Mouse (Mus musculus) small intestine, adult 10 weeks (tissue): ENCODE results near the gene Rab39. TPM values are rescaled to one million over a fixed set of nuclear protein-coding genes. Genes with fewer than 3 reads are reported as not detected.

Source experiments
- polyA plus RNA-seq: library from polyadenylated mRNA; stranded (reverse); fragments of 350-450 nt; fragmentation: Illumina TruSeq; extraction: RNeasy Lipid Tissue Mini Kit (QIAGEN cat#74804); gene quantifications from one replicate; pipeline ENCODE4 v1.2.3, GENCODE M21; 2014; ENCODE audit warnings: low replicate concordance

The Rab39 gene
- 1.7 TPM for polyA plus RNA-seq

GRCm38 (mm10) chr9:53705992-53706696 lies at the start of gene Rab39:
Gene Rab39, minus strand, starts transcription at chr9:53706232.

GRCm38 (mm10) chr9:53669680-53670219 lies 36.3 kb downstream of the Rab39 start, which contains the start of gene Cul5:
Gene Cul5, minus strand, starts transcription at chr9:53670014.

Other genes with a start within 250 kb of the Rab39 start
- gene Atm, start 169.5 kb downstream of the Rab39 start, polyA plus RNA-seq, result 5.1 TPM
- 17.1 TPM for gene Npat, start 169.2 kb downstream of the Rab39 start, polyA plus RNA-seq
- gene Acat1, start 95.8 kb downstream of the Rab39 start, polyA plus RNA-seq, result 144 TPM
- gene Cul5, start 36.2 kb downstream of the Rab39 start, polyA plus RNA-seq, result 52.2 TPM
- gene Slc35f2, start 65.3 kb upstream of the Rab39 start, polyA plus RNA-seq, result 45.6 TPM
- not detected for gene Sln, start 143.9 kb upstream of the Rab39 start, polyA plus RNA-seq